Mouse (Mus musculus) forebrain, embryonic 11.5 days (tissue): Measurements from ENCODE around the gene Pdzd2. TPM values are rescaled to one million over a fixed set of nuclear protein-coding genes. Genes with fewer than 3 reads are reported as not detected.

Experiments
- ATAC-seq: fragments of 200-750 bp; cut with Nextera tagmentation; replicated peaks from 2 replicates; pipeline ENCODE4 v1.8.0; 2017; ENCODE audit warnings: moderate TSS enrichment; ENCODE audit not compliant: low FRiP score
- DNase-seq: peaks from one replicate; pipeline ENCODE4 v3.0.0-alpha.2; 2017; ENCODE audit warnings: low spot score
- H3K27ac ChIP-seq: fragments of 300-500 bp; sonication (generic); 2 replicates; pipeline ENCODE4 v1.5.1; 2014; ENCODE audit warnings: low read depth, low read length
- H3K27me3 ChIP-seq: fragments of 300-500 bp; sonication (generic); 2 replicates; pipeline ENCODE4 v1.6.1; 2014; ENCODE audit warnings: mild to moderate bottlenecking, low read length, mixed read lengths; ENCODE audit not compliant: control insufficient read depth, insufficient read depth
- H3K36me3 ChIP-seq: fragments of 300-500 bp; sonication (generic); 2 replicates; pipeline ENCODE4 v1.6.1; 2014; ENCODE audit warnings: mild to moderate bottlenecking, low read length, moderate library complexity, mixed read lengths; ENCODE audit not compliant: control insufficient read depth, insufficient read depth
- H3K4me1 ChIP-seq: fragments of 300-500 bp; sonication (generic); replicated peaks from 2 replicates; pipeline ENCODE4 v1.6.1; 2014; ENCODE audit warnings: low read length, mixed read lengths; ENCODE audit not compliant: control insufficient read depth, insufficient read depth
- H3K4me2 ChIP-seq: fragments of 300-500 bp; sonication (generic); 2 replicates; pipeline ENCODE4 v1.6.1; 2014; ENCODE audit warnings: low read depth, mild to moderate bottlenecking, low read length, moderate library complexity, mixed read lengths; ENCODE audit not compliant: severe bottlenecking
- H3K4me3 ChIP-seq: fragments of 300-500 bp; sonication (generic); 2 replicates; pipeline ENCODE4 v1.5.1; 2014; ENCODE audit warnings: low read depth, low read length
- H3K9ac ChIP-seq: fragments of 300-500 bp; sonication (generic); 2 replicates; pipeline ENCODE4 v1.6.1; 2014; ENCODE audit warnings: low read length
- H3K9me3 ChIP-seq: fragments of 300-500 bp; sonication (generic); 2 replicates; pipeline ENCODE4 v1.6.1; 2016; ENCODE audit warnings: low read length, mixed read lengths; ENCODE audit not compliant: control insufficient read depth
- WGBS: fragments of 180-500 bp; shearing (Covaris S2); extraction: QIAGEN DNeasy Blood & Tissue Kit; methylation state at CpG from one replicate; pipeline ENCODE4 v1.1.7; 2014; 5-methylcytosine and 5-hydroxymethylcytosine counted together
- polyA plus RNA-seq: library from polyadenylated mRNA; unstranded; fragments of >200 nt; fragmentation: Nextera tagmentation; extraction: Ambion mirVana; gene quantifications from 2 replicates; pipeline ENCODE4 v1.2.1, GENCODE M21; 2014

The Pdzd2 gene
- polyA plus RNA-seq, 1 experiment from 2014 or later: 6.0 TPM

GRCm38 (mm10) chr15:12605239-12605993 is 134.3 kb downstream of the Pdzd2 start:
- H3K4me2 ChIP-seq: no peak overlapping the region
- H3K9ac ChIP-seq: no peak overlapping the region
- H3K27ac ChIP-seq: no peak overlapping the region
- H3K4me1 ChIP-seq: no peaks in the 10 kb centered on the region
- DNase-seq (no peak), ATAC-seq (no peak)
- WGBS: 88% methylated on average over 10 of the region's 10 CpGs
- no peak overlapping the region for H3K4me3 ChIP-seq
- no peaks in the 10 kb centered on the region for H3K36me3 ChIP-seq
- H3K27me3 ChIP-seq: no peaks in the 10 kb centered on the region
- no peaks in the 10 kb centered on the region for H3K9me3 ChIP-seq

GRCm38 (mm10) chr15:12603674-12604073 is 136.1 kb downstream of the Pdzd2 start:
- Histone ChIP-seq H3K4me1 (no peaks in the 10 kb centered on the region), H3K27ac (no peak overlapping the region), H3K9me3 (no peaks in the 10 kb centered on the region), H3K9ac (no peak overlapping the region), H3K36me3 (no peaks in the 10 kb centered on the region), H3K4me2 (no peak overlapping the region), H3K27me3 (no peaks in the 10 kb centered on the region), H3K4me3 (no peak overlapping the region)
- WGBS: 92% methylated on average over 4 of the region's 4 CpGs
- ATAC-seq: no peak
- DNase-seq: no peak

- DNase-seq (no peak), ATAC-seq (no peak)
- H3K9me3 ChIP-seq: no peaks in the 10 kb centered on the region
- H3K27me3 ChIP-seq: no peaks in the 10 kb centered on the region
- H3K4me2 ChIP-seq: no peak overlapping the region
- no peak overlapping the region for H3K27ac ChIP-seq
- no peak overlapping the region for H3K9ac ChIP-seq
- no peaks in the 10 kb centered on the region for H3K36me3 ChIP-seq
- 68% methylated on average over 4 of the region's 4 CpGs for WGBS
- H3K4me3 ChIP-seq: no peak overlapping the region
- H3K4me1 ChIP-seq: no peaks in the 10 kb centered on the region
These were observed 146.6 kb downstream of the Pdzd2 start for GRCm38 (mm10) chr15:12593094-12593493.

- DNase-seq (no peak), ATAC-seq (no peak)
- 47% methylated on average over 3 of the region's 3 CpGs for WGBS
These were observed 147.1 kb downstream of the Pdzd2 start for GRCm38 (mm10) chr15:12592628-12593027.

GRCm38 (mm10) chr15:12588661-12589060 is 151.1 kb downstream of the Pdzd2 start:
- 91% methylated on average over 3 of the region's 3 CpGs for WGBS
- ATAC-seq: no peak

More at GRCm38 (mm10) chr15:12592628-12593027, 147.1 kb downstream of the Pdzd2 start:
- Histone ChIP-seq H3K27ac (no peak overlapping the region), H3K27me3 (no peaks in the 10 kb centered on the region), H3K36me3 (no peaks in the 10 kb centered on the region), H3K9me3 (no peaks in the 10 kb centered on the region), H3K9ac (no peak overlapping the region), H3K4me2 (no peak overlapping the region), H3K4me1 (no peaks in the 10 kb centered on the region), H3K4me3 (no peak overlapping the region)

GRCm38 (mm10) chr15:12586852-12587424 is 152.8 kb downstream of the Pdzd2 start:
- no peak overlapping the region for H3K4me3 ChIP-seq
- H3K9ac ChIP-seq: no peak overlapping the region
- WGBS: 79% methylated on average over 4 of the region's 4 CpGs
- no peaks in the 10 kb centered on the region for H3K4me1 ChIP-seq
- H3K9me3 ChIP-seq: no peaks in the 10 kb centered on the region
- ATAC-seq (no peak), DNase-seq (no peak)
- no peak overlapping the region for H3K27ac ChIP-seq
- H3K4me2 ChIP-seq: no peak overlapping the region
- H3K27me3 ChIP-seq: no peaks in the 10 kb centered on the region
- no peaks in the 10 kb centered on the region for H3K36me3 ChIP-seq

More at GRCm38 (mm10) chr15:12588661-12589060, 151.1 kb downstream of the Pdzd2 start:
- H3K27ac ChIP-seq: no peak overlapping the region
- no peaks in the 10 kb centered on the region for H3K36me3 ChIP-seq
- no peaks in the 10 kb centered on the region for H3K27me3 ChIP-seq
- H3K4me1 ChIP-seq: no peaks in the 10 kb centered on the region
- H3K9me3 ChIP-seq: no peaks in the 10 kb centered on the region
- no peak overlapping the region for H3K4me2 ChIP-seq
- H3K4me3 ChIP-seq: no peak overlapping the region
- H3K9ac ChIP-seq: no peak overlapping the region
- no peak for DNase-seq

GRCm38 (mm10) chr15:12586154-12586553 is 153.6 kb downstream of the Pdzd2 start:
- Histone ChIP-seq H3K9ac (no peak overlapping the region), H3K27me3 (no peaks in the 10 kb centered on the region), H3K9me3 (no peaks in the 10 kb centered on the region), H3K4me3 (no peak overlapping the region), H3K4me2 (no peak overlapping the region), H3K4me1 (no peaks in the 10 kb centered on the region), H3K27ac (no peak overlapping the region), H3K36me3 (no peaks in the 10 kb centered on the region)
- ATAC-seq: peak; percentile 86
- DNase-seq: peak; percentile 76
- WGBS: 12% methylated on average over 5 of the region's 5 CpGs

GRCm38 (mm10) chr15:12583051-12583450 is 156.7 kb downstream of the Pdzd2 start:
- no peak for DNase-seq
- Histone ChIP-seq H3K9ac (no peak overlapping the region), H3K27me3 (no peaks in the 10 kb centered on the region), H3K9me3 (no peaks in the 10 kb centered on the region), H3K4me2 (no peak overlapping the region), H3K4me3 (no peak overlapping the region), H3K36me3 (no peaks in the 10 kb centered on the region), H3K4me1 (no peaks in the 10 kb centered on the region), H3K27ac (no peak overlapping the region)
- 74% methylated on average over 3 of the region's 3 CpGs for WGBS
- no peak for ATAC-seq

GRCm38 (mm10) chr15:12582471-12582870 is 157.3 kb downstream of the Pdzd2 start:
- ATAC-seq: no peak
- Histone ChIP-seq H3K27me3 (no peaks in the 10 kb centered on the region), H3K27ac (no peak overlapping the region), H3K4me3 (no peak overlapping the region), H3K9me3 (no peaks in the 10 kb centered on the region), H3K4me2 (no peak overlapping the region), H3K36me3 (no peaks in the 10 kb centered on the region), H3K9ac (no peak overlapping the region), H3K4me1 (no peaks in the 10 kb centered on the region)
- DNase-seq: no peak
